Mouse (Mus musculus): ENCODE measurements around the gene BC030867. TPM values are rescaled to one million over a fixed set of nuclear protein-coding genes. Genes with fewer than 3 reads are reported as not detected.

The BC030867 gene
- polyA plus RNA-seq, 1 experiment: 31.8 TPM

DNA sequence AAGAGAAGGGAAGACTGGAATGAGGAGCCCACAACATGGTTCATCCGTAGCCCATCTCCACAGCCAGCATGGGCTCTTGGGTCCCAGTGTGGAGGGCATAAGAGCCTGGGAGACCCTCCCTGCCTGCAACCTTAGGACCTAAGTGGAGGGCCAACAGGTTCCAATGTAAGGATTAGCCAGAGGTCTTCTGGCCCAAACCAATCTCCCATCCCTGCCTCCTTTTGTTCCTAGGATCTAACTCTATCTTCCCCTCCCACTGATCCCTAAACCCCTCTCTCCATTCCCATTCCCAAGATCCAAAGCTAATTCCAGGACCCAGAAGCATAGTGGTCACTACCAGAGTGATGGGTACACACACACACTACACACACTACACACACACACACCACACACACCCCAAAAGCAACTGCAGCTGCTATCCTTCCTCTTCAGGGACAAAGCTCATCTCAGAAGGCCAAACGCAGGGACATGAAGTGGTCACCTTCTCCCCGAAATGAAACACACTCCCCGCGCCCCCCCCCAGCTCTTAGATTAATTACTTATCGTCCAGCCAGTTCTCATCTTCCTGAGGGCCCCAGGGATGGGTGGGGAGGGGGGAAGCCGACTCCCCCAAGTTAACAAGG, 19.9 kb upstream of the BC030867 start:
- H3K4me1 ChIP-seq (ENCODE audit: control insufficient read depth, insufficient read depth, low read length): peaks cover 10% of the 10 kb centered on the region
- no peaks in the 10 kb centered on the region for H3K27me3 ChIP-seq (ENCODE audit: control insufficient read depth, insufficient read depth, low read length)
- no peak for TF ChIP-seq CTCF (IDR thresholded peaks at IDR 0.05; ENCODE audit: control insufficient read depth, insufficient read depth, insufficient replicate concordance, low read depth, low read length)
- TF ChIP-seq POLR2A (IDR thresholded peaks at IDR 0.05; ENCODE audit: control insufficient read depth, low read depth, low read length): no peak
- no peak overlapping the region for H3K27ac ChIP-seq (ENCODE audit: control insufficient read depth, insufficient read depth, low read depth, low read length)
- H3K36me3 ChIP-seq (ENCODE audit: control insufficient read depth, insufficient read depth, low read length): no peaks in the 10 kb centered on the region
- H3K4me3 ChIP-seq (ENCODE audit: control insufficient read depth, low read depth, low read length): peak overlapping the region; percentile 83

DNA sequence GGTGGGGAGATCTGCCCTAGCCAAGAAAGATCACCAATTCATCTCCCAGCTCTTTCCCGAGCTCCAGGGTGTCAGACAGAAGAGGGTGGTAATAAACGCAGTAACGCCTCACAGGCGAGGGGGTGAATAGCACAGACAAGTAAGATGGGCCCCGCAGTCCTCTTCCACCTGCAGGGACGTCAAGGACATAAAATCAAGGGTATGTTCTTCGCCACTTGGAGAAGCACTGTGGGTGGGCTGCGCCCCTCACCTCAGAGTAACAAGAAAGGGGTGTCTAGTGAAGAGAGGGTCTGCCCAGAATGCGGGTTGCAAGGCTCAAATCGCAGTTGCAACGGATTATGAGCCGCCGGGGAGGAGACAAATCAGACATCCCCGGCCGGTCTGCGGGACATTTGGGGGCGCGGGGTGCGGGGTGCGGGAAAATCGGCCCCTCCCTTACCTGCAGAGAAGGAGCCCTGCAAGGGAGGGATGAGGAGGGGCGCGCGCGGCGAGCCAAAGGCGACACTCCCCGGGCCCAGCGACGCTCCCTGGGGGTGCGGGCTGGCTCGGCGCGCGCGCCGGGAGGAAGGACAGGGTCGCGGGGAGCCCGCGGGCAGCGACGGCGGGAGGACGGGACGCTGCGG, 19.2 kb upstream of the BC030867 start:
- Histone ChIP-seq H3K27ac (ENCODE audit: control insufficient read depth, insufficient read depth, low read depth, low read length) (no peak overlapping the region), H3K4me1 (ENCODE audit: control insufficient read depth, insufficient read depth, low read length) (peaks cover 10% of the 10 kb centered on the region), H3K36me3 (ENCODE audit: control insufficient read depth, insufficient read depth, low read length) (no peaks in the 10 kb centered on the region), H3K4me3 (ENCODE audit: control insufficient read depth, low read depth, low read length) (peak overlapping the region; percentile 83), H3K27me3 (ENCODE audit: control insufficient read depth, insufficient read depth, low read length) (no peaks in the 10 kb centered on the region)
- TF ChIP-seq CTCF (IDR thresholded peaks at IDR 0.05; ENCODE audit: control insufficient read depth, insufficient read depth, insufficient replicate concordance, low read depth, low read length): no peak
- TF ChIP-seq POLR2A (IDR thresholded peaks at IDR 0.05; ENCODE audit: control insufficient read depth, low read depth, low read length): no peak

DNA sequence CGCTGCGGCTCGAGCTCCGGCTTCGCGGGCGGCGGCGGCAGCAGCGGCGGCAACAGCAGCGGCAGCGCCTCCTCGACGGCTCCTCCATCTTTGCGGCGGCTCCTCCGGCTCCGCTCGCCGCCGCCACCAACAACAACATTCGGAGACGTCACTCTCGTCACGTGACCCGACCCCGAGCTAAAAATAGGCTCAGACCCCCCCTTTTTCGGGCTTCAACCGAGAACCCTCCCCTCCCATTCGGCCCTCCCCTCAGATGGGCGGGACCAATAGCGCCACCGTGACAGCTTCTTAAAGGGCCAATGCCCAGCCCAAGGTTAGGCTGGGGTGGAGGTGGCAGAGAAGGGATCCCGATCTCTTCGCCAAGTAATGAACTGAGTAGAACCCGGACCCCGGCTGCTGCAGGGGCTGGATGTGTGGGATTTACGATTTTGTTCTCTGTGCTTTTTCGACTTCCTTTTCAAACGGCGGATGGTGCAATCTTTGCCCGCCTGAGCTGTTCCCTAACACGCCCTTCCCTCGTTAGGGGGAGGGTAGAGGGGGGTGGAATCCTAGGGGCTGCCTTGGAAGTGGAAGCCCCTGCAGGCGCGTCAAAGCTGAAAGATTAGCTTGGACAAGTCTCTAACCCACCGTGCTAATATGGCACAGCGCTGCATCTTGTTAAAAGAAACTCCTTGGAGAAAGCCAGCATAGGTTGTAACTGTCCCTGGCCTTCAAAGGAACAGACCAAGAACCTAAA, 18.5 kb upstream of the BC030867 start, which contains the start of gene Hdac5:
Gene Hdac5 (minus strand): TSS at position 161 of the 736 bp plus-strand sequence.
- no peaks in the 10 kb centered on the region for H3K27me3 ChIP-seq (ENCODE audit: control insufficient read depth, insufficient read depth, low read length)
- H3K4me1 ChIP-seq (ENCODE audit: control insufficient read depth, insufficient read depth, low read length): peaks cover 10% of the 10 kb centered on the region
- peak within 1 kb of the TSS; percentile 83 for H3K4me3 ChIP-seq (ENCODE audit: control insufficient read depth, low read depth, low read length)
- peak within 1 kb of the TSS; percentile 65 for H3K27ac ChIP-seq (ENCODE audit: control insufficient read depth, insufficient read depth, low read depth, low read length)
- no peak for TF ChIP-seq CTCF (IDR thresholded peaks at IDR 0.05; ENCODE audit: control insufficient read depth, insufficient read depth, insufficient replicate concordance, low read depth, low read length)
- peak; percentile 45 for TF ChIP-seq POLR2A (IDR thresholded peaks at IDR 0.05; ENCODE audit: control insufficient read depth, low read depth, low read length)
- H3K36me3 ChIP-seq (ENCODE audit: control insufficient read depth, insufficient read depth, low read length): no peaks in the 10 kb centered on the region

DNA sequence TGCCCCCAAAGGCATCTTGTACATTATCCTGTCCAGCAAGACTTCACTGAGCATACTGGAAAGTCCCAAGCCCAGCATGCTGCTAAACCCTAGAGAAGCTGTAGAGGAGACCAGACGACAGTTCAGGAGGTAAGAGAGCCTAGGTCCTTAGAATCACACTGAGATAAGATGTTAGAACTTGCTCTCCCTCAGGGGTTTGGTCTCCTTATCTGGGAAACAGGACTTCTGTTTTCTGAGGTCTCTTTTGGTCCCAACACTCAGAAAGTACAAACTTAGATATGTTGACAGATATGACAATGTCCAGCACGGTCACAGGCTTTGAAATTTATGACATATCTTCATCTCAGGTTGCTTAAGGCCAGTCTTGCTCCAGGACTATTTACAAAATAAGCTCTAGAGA, 12.7 kb upstream of the BC030867 start:
- Histone ChIP-seq H3K36me3 (ENCODE audit: control insufficient read depth, insufficient read depth, low read length) (no peaks in the 10 kb centered on the region), H3K27ac (ENCODE audit: control insufficient read depth, insufficient read depth, low read depth, low read length) (no peak overlapping the region), H3K4me3 (ENCODE audit: control insufficient read depth, low read depth, low read length) (no peak overlapping the region), H3K27me3 (ENCODE audit: control insufficient read depth, insufficient read depth, low read length) (no peaks in the 10 kb centered on the region), H3K4me1 (ENCODE audit: control insufficient read depth, insufficient read depth, low read length) (no peaks in the 10 kb centered on the region; the same call in 1 of the 2 replicates)
- no peak for TF ChIP-seq POLR2A (IDR thresholded peaks at IDR 0.05; ENCODE audit: control insufficient read depth, low read depth, low read length)
- TF ChIP-seq CTCF (IDR thresholded peaks at IDR 0.05; ENCODE audit: control insufficient read depth, insufficient read depth, insufficient replicate concordance, low read depth, low read length): no peak

DNA sequence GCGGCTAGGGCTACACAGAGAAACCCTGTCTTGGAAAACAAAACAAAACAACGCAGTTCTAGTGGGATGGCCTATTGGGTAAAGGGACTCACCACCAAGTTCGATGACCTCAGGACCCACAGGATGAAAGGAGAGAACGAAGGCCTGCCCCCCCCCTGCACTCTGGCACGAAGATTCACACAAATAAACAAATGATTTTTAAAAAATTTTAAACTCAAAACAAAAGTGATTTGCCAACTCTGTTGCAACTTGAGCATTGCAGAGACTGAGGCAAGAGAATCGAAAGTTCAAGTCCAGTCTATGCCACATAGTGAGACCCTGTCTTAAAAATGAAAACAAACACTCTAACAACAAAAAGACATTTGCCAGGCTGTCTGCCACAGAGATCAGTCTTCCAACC, 8.0 kb upstream of the BC030867 start:
- Histone ChIP-seq H3K4me3 (ENCODE audit: control insufficient read depth, low read depth, low read length) (no peak overlapping the region), H3K4me1 (ENCODE audit: control insufficient read depth, insufficient read depth, low read length) (no peaks in the 10 kb centered on the region), H3K27ac (ENCODE audit: control insufficient read depth, insufficient read depth, low read depth, low read length) (no peak overlapping the region), H3K36me3 (ENCODE audit: control insufficient read depth, insufficient read depth, low read length) (no peaks in the 10 kb centered on the region), H3K27me3 (ENCODE audit: control insufficient read depth, insufficient read depth, low read length) (no peaks in the 10 kb centered on the region)
- TF ChIP-seq POLR2A (IDR thresholded peaks at IDR 0.05; ENCODE audit: control insufficient read depth, low read depth, low read length): no peak
- TF ChIP-seq CTCF (IDR thresholded peaks at IDR 0.05; ENCODE audit: control insufficient read depth, insufficient read depth, insufficient replicate concordance, low read depth, low read length): no peak

DNA sequence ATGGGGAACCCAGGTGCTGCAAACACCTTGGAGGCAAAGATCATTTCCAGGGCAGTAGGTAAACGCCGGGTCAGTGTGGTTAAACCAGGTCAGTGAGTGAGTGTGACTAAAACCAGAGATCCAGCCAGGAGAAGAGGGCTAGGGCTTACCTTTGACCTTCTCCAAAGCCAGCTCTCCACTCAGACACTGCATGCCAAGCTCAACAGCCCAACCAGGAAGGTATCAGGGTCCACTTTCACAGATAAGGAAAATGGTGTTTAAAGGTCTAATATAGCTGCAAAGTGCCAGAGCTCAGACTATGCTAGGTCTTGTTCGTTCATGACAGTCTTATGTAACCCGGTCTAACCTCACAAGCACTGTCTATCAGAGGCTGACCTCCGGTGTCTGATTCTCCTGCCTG, 7.4 kb upstream of the BC030867 start:
- H3K27me3 ChIP-seq (ENCODE audit: control insufficient read depth, insufficient read depth, low read length): no peaks in the 10 kb centered on the region
- H3K27ac ChIP-seq (ENCODE audit: control insufficient read depth, insufficient read depth, low read depth, low read length): no peak overlapping the region
- no peak for TF ChIP-seq POLR2A (IDR thresholded peaks at IDR 0.05; ENCODE audit: control insufficient read depth, low read depth, low read length)
- no peak for TF ChIP-seq CTCF (IDR thresholded peaks at IDR 0.05; ENCODE audit: control insufficient read depth, insufficient read depth, insufficient replicate concordance, low read depth, low read length)
- no peaks in the 10 kb centered on the region for H3K36me3 ChIP-seq (ENCODE audit: control insufficient read depth, insufficient read depth, low read length)
- no peaks in the 10 kb centered on the region for H3K4me1 ChIP-seq (ENCODE audit: control insufficient read depth, insufficient read depth, low read length)
- H3K4me3 ChIP-seq (ENCODE audit: control insufficient read depth, low read depth, low read length): no peak overlapping the region

DNA sequence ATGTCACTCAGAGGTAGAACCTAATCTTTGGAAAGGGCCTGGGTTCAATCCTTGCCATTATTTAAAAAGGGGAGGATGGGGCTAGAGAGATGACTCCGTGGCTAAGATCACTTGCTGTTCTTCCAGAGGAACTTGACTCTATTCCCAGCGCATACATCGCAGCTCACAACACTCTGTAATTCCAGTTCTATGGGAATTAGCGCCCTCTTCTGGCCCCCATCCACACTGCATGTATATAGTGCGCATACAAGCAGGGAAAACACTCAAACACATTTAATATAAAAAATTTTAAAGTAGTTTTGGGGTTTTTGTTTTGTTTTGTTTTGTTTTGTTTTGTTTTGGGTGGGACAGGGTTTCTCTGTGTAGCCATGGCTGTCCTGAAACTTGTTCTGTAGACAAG, 6.8 kb upstream of the BC030867 start:
- Histone ChIP-seq H3K36me3 (ENCODE audit: control insufficient read depth, insufficient read depth, low read length) (no peaks in the 10 kb centered on the region), H3K27ac (ENCODE audit: control insufficient read depth, insufficient read depth, low read depth, low read length) (no peak overlapping the region), H3K4me1 (ENCODE audit: control insufficient read depth, insufficient read depth, low read length) (no peaks in the 10 kb centered on the region), H3K4me3 (ENCODE audit: control insufficient read depth, low read depth, low read length) (no peak overlapping the region), H3K27me3 (ENCODE audit: control insufficient read depth, insufficient read depth, low read length) (no peaks in the 10 kb centered on the region)
- TF ChIP-seq POLR2A (IDR thresholded peaks at IDR 0.05; ENCODE audit: control insufficient read depth, low read depth, low read length): no peak

Data from testis, adult 2 months (tissue).